Mouse (Mus musculus): Measurements from ENCODE around the gene Grik2. TPM values are rescaled to one million over a fixed set of nuclear protein-coding genes. Genes with fewer than 3 reads are reported as not detected.

The Grik2 gene
- polyA plus RNA-seq (2015; fragmentation: Nextera tagmentation; extraction: Ambion mirVana), result 0.08 and 0.14 TPM in 2 replicates

DNA sequence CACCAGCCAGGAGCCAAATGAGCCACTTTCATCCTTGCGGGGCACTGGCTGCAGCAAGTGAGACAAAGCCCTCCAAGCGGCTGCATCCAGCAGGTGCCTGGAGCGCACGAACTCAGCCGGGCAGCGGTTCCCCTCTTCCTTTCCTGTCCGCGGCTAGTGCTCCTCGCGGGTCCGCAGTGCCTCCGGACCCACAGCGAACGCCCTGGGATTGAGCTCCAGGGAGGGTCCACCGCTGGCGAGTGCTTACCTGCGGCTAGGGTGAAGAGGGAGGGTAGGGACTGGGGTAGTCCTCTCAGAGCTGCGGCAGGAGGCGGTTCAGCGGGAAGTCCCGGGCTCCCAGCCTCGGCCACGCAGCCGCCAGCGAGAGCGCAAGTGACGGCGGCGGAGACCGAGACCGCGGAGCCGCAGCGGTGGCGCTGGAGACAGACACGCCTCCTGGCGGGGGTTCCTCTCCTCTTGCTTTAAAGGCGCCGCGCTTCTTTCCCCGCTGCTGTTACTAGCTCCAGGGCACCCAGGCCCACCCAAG lies at the start of gene Grik2:
Gene Grik2 (minus strand): TSS at position 386 of the 526 bp plus-strand sequence.
- Histone ChIP-seq H3K9me3 (replicated peaks) (no peaks in the 10 kb centered on the region), H3K27ac (no peak within 1 kb of the TSS), H3K27me3 (peaks cover 21% of the 10 kb centered on the region), H3K4me2 (peak within 1 kb of the TSS; percentile 61), H3K4me1 (replicated peaks) (no peaks in the 10 kb centered on the region), H3K36me3 (no peaks in the 10 kb centered on the region), H3K4me3 (replicated peaks) (peak within 1 kb of the TSS; percentile 40), H3K9ac (no peak within 1 kb of the TSS)
- WGBS (ENCODE audit: insufficient replicate concordance), result 1% methylated on average over 34 of the region's 41 CpGs
- no peak for ATAC-seq (ENCODE audit: low read depth)
- no peak for DNase-seq

- no peaks in the 10 kb centered on the region for H3K9me3 ChIP-seq (replicated peaks)
- DNase-seq, result no peak
- no peaks in the 10 kb centered on the region for H3K36me3 ChIP-seq
- WGBS (ENCODE audit: insufficient replicate concordance), result 58% methylated on average over 3 of the region's 3 CpGs
- H3K27ac ChIP-seq, result no peak overlapping the region
- H3K4me3 ChIP-seq (replicated peaks), result no peak overlapping the region
- no peak for ATAC-seq (ENCODE audit: low read depth)
- no peak overlapping the region for H3K9ac ChIP-seq
- no peaks in the 10 kb centered on the region for H3K27me3 ChIP-seq
- no peak overlapping the region for H3K4me2 ChIP-seq
- no peaks in the 10 kb centered on the region for H3K4me1 ChIP-seq (replicated peaks)
Measured at GRCm38 (mm10) chr10:49834392-49834791, 45.8 kb upstream of the Grik2 start.

DNA sequence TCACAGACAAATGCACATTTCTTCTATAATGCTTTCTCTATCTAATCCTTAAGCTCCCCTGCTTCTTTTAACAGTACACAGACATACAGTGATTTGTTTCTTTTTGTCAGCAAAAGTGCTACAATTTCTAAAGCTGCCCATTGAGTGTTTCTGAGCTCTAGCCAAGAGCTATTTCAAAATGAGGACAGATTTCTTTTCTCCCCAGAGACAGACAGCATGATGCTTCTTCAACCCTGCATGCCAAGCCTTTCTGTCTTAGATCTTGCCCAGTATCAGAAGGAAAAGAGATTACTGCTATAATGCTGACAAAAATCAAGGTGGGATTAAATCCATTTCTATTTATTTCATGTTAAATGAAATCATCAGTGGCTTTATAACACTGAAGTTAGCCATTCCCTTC lies 18.7 kb upstream of the Grik2 start:
- Histone ChIP-seq H3K4me3 (replicated peaks) (no peak overlapping the region), H3K9me3 (replicated peaks) (no peaks in the 10 kb centered on the region), H3K9ac (no peak overlapping the region), H3K27me3 (no peaks in the 10 kb centered on the region), H3K4me1 (replicated peaks) (no peaks in the 10 kb centered on the region), H3K4me2 (no peak overlapping the region), H3K27ac (no peak overlapping the region), H3K36me3 (no peaks in the 10 kb centered on the region)
- ATAC-seq (ENCODE audit: low read depth) (no peak), DNase-seq (no peak)

GRCm38 (mm10) chr10:49801001-49801400 lies 12.4 kb upstream of the Grik2 start:
- H3K27ac ChIP-seq, result no peak overlapping the region
- ATAC-seq (ENCODE audit: low read depth) (no peak), DNase-seq (no peak)
- 56% methylated on average over 1 of the region's 1 CpGs for WGBS (ENCODE audit: insufficient replicate concordance)
- no peaks in the 10 kb centered on the region for H3K36me3 ChIP-seq
- no peak overlapping the region for H3K9ac ChIP-seq
- no peak overlapping the region for H3K4me2 ChIP-seq
- H3K9me3 ChIP-seq (replicated peaks), result no peaks in the 10 kb centered on the region
- no peaks in the 10 kb centered on the region for H3K27me3 ChIP-seq
- no peak overlapping the region for H3K4me3 ChIP-seq (replicated peaks)
- H3K4me1 ChIP-seq (replicated peaks), result no peaks in the 10 kb centered on the region

GRCm38 (mm10) chr10:49794129-49794528 lies 5.6 kb upstream of the Grik2 start:
- DNase-seq (no peak), ATAC-seq (ENCODE audit: low read depth) (no peak)
- H3K9me3 ChIP-seq (replicated peaks), result no peaks in the 10 kb centered on the region
- no peaks in the 10 kb centered on the region for H3K4me1 ChIP-seq (replicated peaks)
- no peak overlapping the region for H3K4me2 ChIP-seq
- H3K27me3 ChIP-seq, result peaks cover 1% of the 10 kb centered on the region; the same call in 1 of the 2 replicates
- H3K4me3 ChIP-seq (replicated peaks), result no peak overlapping the region
- H3K9ac ChIP-seq, result no peak overlapping the region
- H3K36me3 ChIP-seq, result no peaks in the 10 kb centered on the region
- H3K27ac ChIP-seq, result no peak overlapping the region

- 63% methylated on average over 8 of the region's 8 CpGs for WGBS (ENCODE audit: insufficient replicate concordance)
- Histone ChIP-seq H3K4me2 (no peak overlapping the region), H3K27ac (no peak overlapping the region), H3K4me1 (replicated peaks) (no peaks in the 10 kb centered on the region), H3K4me3 (replicated peaks) (no peak overlapping the region), H3K9ac (no peak overlapping the region), H3K9me3 (replicated peaks) (no peaks in the 10 kb centered on the region), H3K36me3 (no peaks in the 10 kb centered on the region), H3K27me3 (peaks cover 15% of the 10 kb centered on the region)
- ATAC-seq (ENCODE audit: low read depth), result no peak
- no peak for DNase-seq
Measured at GRCm38 (mm10) chr10:49790326-49790725, 1.8 kb upstream of the Grik2 start.

DNA sequence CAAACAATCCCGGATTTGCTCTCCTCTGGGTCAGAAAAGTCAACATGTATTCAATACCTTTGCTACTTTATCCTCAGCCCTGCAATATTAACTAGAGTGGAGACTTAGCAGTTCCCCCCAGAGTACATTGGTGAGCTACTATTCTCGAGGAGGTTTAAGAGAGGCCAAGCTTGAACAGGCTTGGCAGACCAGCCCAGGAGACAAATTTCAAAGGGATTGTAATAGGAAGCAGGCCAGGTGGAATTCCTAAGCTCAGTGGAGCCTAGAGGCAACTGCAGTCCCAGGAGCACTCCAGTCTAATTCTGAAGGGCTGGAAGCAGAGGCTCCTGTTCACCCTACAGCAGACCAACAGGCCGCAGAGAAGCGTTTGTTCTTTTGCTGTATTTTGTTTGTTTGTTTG lies 1.1 kb upstream of the Grik2 start:
- 51% methylated on average over 4 of the region's 4 CpGs for WGBS (ENCODE audit: insufficient replicate concordance)
- Histone ChIP-seq H3K36me3 (no peaks in the 10 kb centered on the region), H3K27ac (no peak overlapping the region), H3K9me3 (replicated peaks) (no peaks in the 10 kb centered on the region), H3K27me3 (peaks cover 15% of the 10 kb centered on the region), H3K9ac (no peak overlapping the region), H3K4me2 (no peak overlapping the region), H3K4me3 (replicated peaks) (no peak overlapping the region), H3K4me1 (replicated peaks) (no peaks in the 10 kb centered on the region)
- no peak for ATAC-seq (ENCODE audit: low read depth)
- no peak for DNase-seq

DNA sequence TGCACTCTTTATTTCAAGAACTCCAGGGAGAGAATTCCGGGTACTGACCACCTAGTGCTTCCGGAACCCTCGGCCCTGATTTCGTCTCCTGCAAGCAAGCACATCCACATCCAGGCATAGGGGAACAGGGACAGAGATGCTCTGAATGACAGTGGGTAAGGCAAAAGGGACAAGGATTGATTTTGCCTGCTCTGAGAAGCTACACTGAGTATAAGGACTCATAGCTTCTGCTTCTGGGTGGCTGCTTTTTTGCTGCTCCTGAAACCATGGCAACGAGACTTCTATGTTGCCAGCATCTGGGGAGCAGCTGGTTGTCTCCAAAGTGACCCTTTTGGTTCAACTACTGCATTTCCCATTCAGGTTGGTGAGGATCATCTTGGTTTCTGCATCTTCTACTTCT lies 348 bp upstream of the Grik2 start:
- ATAC-seq (ENCODE audit: low read depth) (no peak), DNase-seq (no peak)
- WGBS (ENCODE audit: insufficient replicate concordance), result 16% methylated on average over 5 of the region's 5 CpGs
- H3K4me1 ChIP-seq (replicated peaks), result no peaks in the 10 kb centered on the region
- peak overlapping the region; percentile 40 for H3K4me3 ChIP-seq (replicated peaks)
- no peaks in the 10 kb centered on the region for H3K9me3 ChIP-seq (replicated peaks)
- H3K9ac ChIP-seq, result no peak overlapping the region
- H3K4me2 ChIP-seq, result peak overlapping the region; percentile 61
- H3K27ac ChIP-seq, result no peak overlapping the region
- no peaks in the 10 kb centered on the region for H3K36me3 ChIP-seq
- peaks cover 16% of the 10 kb centered on the region for H3K27me3 ChIP-seq

- ATAC-seq (ENCODE audit: low read depth) (no peak), DNase-seq (no peak)
- Histone ChIP-seq H3K4me3 (replicated peaks) (no peak overlapping the region), H3K4me2 (no peak overlapping the region), H3K27ac (no peak overlapping the region), H3K9me3 (replicated peaks) (no peaks in the 10 kb centered on the region), H3K4me1 (replicated peaks) (no peaks in the 10 kb centered on the region), H3K9ac (no peak overlapping the region), H3K27me3 (peaks cover 32% of the 10 kb centered on the region), H3K36me3 (no peaks in the 10 kb centered on the region)
- WGBS (ENCODE audit: insufficient replicate concordance), result 41% methylated on average over 3 of the region's 3 CpGs
Measured at GRCm38 (mm10) chr10:49786630-49787029, 1.9 kb downstream of the Grik2 start.

GRCm38 (mm10) chr10:49785477-49785876 lies 3.1 kb downstream of the Grik2 start:
- DNase-seq (no peak), ATAC-seq (ENCODE audit: low read depth) (no peak)
- 26% methylated on average over 2 of the region's 2 CpGs for WGBS (ENCODE audit: insufficient replicate concordance)
- Histone ChIP-seq H3K9me3 (replicated peaks) (no peaks in the 10 kb centered on the region), H3K4me1 (replicated peaks) (no peaks in the 10 kb centered on the region), H3K36me3 (no peaks in the 10 kb centered on the region), H3K4me3 (replicated peaks) (no peak overlapping the region), H3K4me2 (no peak overlapping the region), H3K27ac (no peak overlapping the region), H3K27me3 (peaks cover 32% of the 10 kb centered on the region), H3K9ac (no peak overlapping the region)

- Histone ChIP-seq H3K9me3 (replicated peaks) (no peaks in the 10 kb centered on the region), H3K4me1 (replicated peaks) (no peaks in the 10 kb centered on the region), H3K4me3 (replicated peaks) (no peak overlapping the region), H3K36me3 (no peaks in the 10 kb centered on the region), H3K27me3 (peaks cover 32% of the 10 kb centered on the region), H3K4me2 (no peak overlapping the region), H3K27ac (no peak overlapping the region), H3K9ac (no peak overlapping the region)
- 7% methylated on average over 2 of the region's 2 CpGs for WGBS (ENCODE audit: insufficient replicate concordance)
- DNase-seq, result no peak
- no peak for ATAC-seq (ENCODE audit: low read depth)
Measured at GRCm38 (mm10) chr10:49784831-49785230, 3.7 kb downstream of the Grik2 start.

- Histone ChIP-seq H3K9ac (no peak overlapping the region), H3K27me3 (peaks cover 20% of the 10 kb centered on the region)
Measured at GRCm38 (mm10) chr10:49782741-49783691, 5.5 kb downstream of the Grik2 start.

More at GRCm38 (mm10) chr10:49782741-49783691, 5.5 kb downstream of the Grik2 start:
- ATAC-seq (ENCODE audit: low read depth) (no peak), DNase-seq (no peak)
- peak overlapping the region; percentile 35 for H3K4me3 ChIP-seq (replicated peaks)
- H3K36me3 ChIP-seq, result no peaks in the 10 kb centered on the region
- peak overlapping the region; percentile 53 for H3K4me2 ChIP-seq
- H3K27ac ChIP-seq, result no peak overlapping the region
- H3K9me3 ChIP-seq (replicated peaks), result no peaks in the 10 kb centered on the region
- no peaks in the 10 kb centered on the region for H3K4me1 ChIP-seq (replicated peaks)
- WGBS (ENCODE audit: insufficient replicate concordance), result 2% methylated on average over 44 of the region's 44 CpGs

Data from liver, embryonic 13.5 days (tissue).